Mouse (Mus musculus): ENCODE data around the gene Wdr43. TPM values are rescaled to one million over a fixed set of nuclear protein-coding genes. Genes with fewer than 3 reads are reported as not detected.
A peak's percentile ranks its signal among the peaks of the same experiment; 100 is the strongest.

Wdr43 gene
- total RNA-seq, 2 experiments from 2014 or later = 28.1 to 30.4 TPM

DNA sequence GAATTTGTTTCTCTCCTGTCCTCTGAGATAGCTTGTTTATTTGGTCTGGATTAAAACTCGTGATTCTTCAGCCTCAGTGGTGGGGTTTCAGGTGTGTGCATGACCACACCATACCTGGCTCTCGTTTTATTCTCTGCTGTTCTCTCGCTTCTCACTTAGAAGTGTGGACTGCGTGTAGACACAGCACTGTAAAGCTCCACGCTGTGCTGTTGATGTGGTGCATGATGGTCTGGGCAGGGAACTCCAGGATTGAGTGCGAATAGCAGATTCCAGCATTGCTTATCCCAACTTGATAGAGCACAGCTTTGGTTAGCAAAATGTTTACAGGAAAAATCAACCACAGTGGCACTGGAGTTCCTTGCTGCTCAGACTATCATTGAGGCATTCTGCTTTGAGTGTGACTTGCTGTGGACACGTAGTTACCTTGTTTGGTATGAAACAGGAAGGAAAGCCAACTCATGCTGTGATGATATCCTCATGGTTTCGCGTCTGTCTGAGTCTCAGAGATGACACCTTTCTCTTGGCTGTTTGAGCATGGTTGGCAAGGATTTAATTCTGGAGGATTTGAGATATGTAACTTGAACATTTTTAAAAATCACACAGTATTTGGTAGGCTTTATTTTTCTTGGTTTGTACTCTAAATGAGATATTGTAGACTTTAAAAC is 24.9 kb downstream of the Wdr43 start:
- intact Hi-C loops (cut with DNase I) = no loop called here
- Histone ChIP-seq H3K4me3 (no peak overlapping the region), H3K27ac (no peak overlapping the region)
- no peak for TF ChIP-seq CTCF (IDR thresholded peaks at IDR 0.05)
- DNase-seq = no peak

DNA sequence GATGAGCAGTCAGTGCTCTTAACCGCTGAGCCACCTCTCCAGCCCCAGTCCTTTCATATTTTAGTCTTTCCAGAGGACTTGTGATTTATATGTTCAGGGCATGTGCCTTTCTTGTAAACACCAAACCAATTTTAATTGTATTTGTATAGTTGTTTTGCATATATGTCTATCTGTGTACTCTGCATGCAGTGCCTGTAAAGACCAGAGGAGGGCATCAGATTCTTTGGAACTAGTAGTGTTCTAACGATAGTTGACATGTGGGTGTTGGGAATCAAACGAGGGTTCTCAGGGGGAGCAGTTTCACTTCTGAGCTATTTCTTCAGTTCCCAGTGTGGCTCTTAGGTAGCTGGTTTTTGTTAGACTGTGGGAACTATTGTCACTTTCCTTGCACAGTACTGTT is 26.5 kb downstream of the Wdr43 start:
- intact Hi-C loops (cut with DNase I) = no loop called here
- 0 out of 2 replicates have a peak, but pooled peaks have one; percentile 9 for TF ChIP-seq CTCF (IDR thresholded peaks at IDR 0.05)
- no peak for DNase-seq
- H3K4me3 ChIP-seq = no peak overlapping the region
- no peak overlapping the region for H3K27ac ChIP-seq

DNA sequence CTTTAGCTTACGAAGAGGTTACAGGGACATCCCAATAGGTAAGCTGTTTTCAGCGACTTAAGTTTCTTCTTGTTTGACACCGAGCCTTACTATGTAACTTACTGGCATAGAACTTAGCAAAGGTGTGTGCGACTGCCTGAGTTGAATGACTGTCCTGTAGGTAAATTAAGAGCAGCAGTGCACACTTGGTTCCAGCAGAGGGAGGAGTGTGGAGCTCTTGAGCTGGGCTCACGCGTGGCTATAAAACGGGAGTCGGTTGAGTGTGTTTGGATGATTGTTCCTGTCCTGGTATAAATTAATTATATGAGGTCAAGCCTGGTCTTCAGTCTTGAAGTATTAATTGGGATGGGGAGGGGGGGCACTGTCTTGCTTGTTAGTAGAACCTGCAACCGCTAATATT is 34.3 kb downstream of the Wdr43 start:
- no peak for DNase-seq
- Histone ChIP-seq H3K4me3 (no peak overlapping the region), H3K27ac (no peak overlapping the region)
- intact Hi-C loops (cut with DNase I) = no loop called here
- TF ChIP-seq CTCF (IDR thresholded peaks at IDR 0.05) = no peak

DNA sequence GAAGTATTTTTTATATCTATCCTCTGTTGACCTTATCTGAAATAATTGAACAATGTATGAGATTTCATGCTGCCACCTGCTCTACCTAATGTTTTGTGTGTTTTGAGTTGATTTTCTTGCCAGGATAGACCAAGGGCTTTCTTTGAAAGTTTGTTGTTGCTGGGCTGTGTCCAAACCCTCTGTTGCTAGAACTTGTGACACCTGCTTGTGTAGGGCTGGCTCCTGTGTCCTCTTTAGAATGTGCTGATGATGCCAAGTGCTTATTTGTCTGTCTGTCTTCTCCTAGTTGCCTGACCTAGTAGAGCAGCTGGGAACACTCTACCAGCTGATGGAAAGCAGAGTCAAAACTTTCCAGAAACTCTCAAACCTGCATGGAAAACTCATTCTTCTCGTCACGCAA is 36.8 kb downstream of the Wdr43 start:
- no peak overlapping the region for H3K4me3 ChIP-seq
- TF ChIP-seq CTCF (IDR thresholded peaks at IDR 0.05) = no peak
- H3K27ac ChIP-seq = no peak overlapping the region
- intact Hi-C loops (cut with DNase I) = no loop called here
- no peak for DNase-seq

DNA sequence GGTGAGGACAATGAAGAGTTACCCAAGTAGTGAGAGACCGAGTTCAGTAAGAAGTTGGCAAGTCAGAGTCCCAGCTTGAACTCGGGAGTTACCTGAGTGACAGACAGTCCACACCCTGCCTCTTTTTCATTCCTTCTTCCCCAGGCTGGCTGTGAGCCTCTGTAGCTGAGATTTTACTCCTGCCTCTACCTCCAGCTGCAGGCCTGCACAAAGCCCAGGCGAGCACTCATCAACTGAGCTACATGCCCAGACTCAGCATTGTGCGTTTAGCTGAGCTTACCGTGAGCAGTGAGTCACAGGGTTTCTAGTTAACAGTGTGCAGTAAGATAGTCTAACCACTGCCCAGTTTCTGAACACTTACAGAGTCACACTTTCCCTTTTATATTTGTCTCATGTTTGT is 37.2 kb downstream of the Wdr43 start:
- Histone ChIP-seq H3K4me3 (no peak overlapping the region), H3K27ac (no peak overlapping the region)
- intact Hi-C loops (cut with DNase I) = no loop called here
- no peak for DNase-seq
- no peak for TF ChIP-seq CTCF (IDR thresholded peaks at IDR 0.05)

DNA sequence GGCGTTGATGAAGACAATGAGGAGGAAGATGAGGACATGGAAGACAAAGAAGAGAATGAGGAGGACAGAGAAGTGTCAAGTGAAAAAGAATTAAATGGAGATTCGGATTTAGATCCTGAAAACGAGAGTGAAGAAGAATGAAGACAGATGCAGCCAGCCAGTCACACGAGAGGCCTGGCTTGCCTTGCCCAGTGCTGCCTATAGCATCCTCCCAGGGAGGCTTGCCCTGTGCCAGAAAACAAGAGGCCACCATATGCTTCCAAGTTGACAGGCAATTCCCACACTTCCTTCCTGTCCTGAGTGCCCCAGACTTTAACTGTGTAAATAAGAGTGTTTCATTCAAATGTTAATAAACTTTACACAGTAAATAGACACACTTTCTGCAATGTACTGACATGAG is 41.8 kb downstream of the Wdr43 start:
- Histone ChIP-seq H3K27ac (no peak overlapping the region), H3K4me3 (no peak overlapping the region)
- no peak for TF ChIP-seq CTCF (IDR thresholded peaks at IDR 0.05)
- DNase-seq = no peak
- intact Hi-C loops (cut with DNase I) = no loop called here

DNA sequence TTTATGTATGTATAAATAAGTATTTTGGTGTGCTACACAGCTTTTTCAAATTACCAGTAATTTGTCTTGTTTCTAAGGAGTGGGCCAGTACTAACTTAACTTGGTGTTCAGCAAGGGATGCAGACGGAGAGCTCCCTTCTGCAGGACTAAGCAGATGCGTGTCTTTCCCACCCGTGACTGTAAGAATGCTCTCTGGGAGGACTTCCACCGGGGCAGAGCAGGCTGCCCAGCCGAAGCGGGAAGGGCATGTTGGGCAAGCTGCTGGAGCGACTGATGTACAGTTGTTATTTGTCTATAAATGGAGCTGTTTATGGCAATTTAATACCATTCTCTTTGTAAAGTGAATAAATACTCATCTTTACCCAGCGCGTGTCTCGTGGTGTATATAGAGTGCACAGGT is 43.0 kb downstream of the Wdr43 start:
- intact Hi-C loops (cut with DNase I) = no loop called here
- no peak overlapping the region for H3K27ac ChIP-seq
- DNase-seq = no peak
- TF ChIP-seq CTCF (IDR thresholded peaks at IDR 0.05) = no peak
- H3K4me3 ChIP-seq = no peak overlapping the region

DNA sequence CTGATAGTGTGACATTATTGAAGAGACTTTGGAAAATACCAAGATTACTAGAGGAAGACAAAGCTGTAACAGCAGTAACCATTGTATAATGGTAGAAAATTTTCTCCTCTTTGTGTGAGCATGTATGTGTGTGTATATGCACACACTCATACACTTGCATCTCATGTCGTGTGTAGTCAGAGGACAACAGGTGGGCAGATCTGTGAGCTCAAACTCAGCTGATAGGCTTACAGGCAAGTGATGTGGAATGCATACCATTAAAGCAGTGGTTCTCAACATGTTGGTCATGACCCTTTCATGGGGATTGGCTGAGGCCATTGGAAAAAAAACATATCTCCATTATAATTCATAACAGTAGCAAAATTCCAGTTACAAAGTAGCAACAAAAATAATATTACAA is 44.7 kb downstream of the Wdr43 start:
- intact Hi-C loops (cut with DNase I) = loop anchor here (5.0 to 10.0 kb wide), 3 partner anchors 122 to 1122 kb away; no protein-coding TSS in a partner anchor
- TF ChIP-seq CTCF (IDR thresholded peaks at IDR 0.05) = no peak
- Histone ChIP-seq H3K27ac (no peak overlapping the region), H3K4me3 (no peak overlapping the region)
- DNase-seq = no peak

DNA sequence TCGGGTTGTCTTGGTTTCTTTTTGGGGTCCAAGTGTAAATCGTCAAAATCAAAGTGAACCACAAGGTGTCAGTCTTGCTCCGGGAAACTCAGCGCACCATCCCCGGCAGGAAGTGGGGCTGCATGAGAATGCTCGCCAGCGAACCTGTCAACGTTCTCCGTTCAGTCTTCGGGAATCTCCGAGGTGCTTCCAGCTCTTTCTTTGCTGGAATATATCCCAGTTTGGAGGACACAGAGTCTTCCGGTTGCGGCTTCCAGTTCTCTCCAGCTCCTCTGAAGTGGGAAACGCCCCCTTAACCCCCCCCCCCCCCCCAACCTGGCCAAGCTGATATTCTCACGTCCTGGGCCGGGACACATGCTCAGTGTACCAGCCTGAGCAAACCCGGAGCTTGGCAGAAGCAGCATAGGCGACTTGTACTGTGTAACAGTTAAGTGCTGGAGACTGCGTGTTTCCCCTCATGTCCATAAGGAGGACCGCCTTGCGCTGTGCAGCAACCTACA is 47.1 kb downstream of the Wdr43 start:
- DNase-seq = peak; percentile 76
- peak; percentile 76 for TF ChIP-seq CTCF (IDR thresholded peaks at IDR 0.05)
- peak overlapping the region; percentile 53 for H3K27ac ChIP-seq
- intact Hi-C loops (cut with DNase I) = loop anchor here (1.0 to 10.0 kb wide), 5 partner anchors 68 to 1120 kb away; no protein-coding TSS in a partner anchor
- H3K4me3 ChIP-seq = peak overlapping the region; percentile 68

DNA sequence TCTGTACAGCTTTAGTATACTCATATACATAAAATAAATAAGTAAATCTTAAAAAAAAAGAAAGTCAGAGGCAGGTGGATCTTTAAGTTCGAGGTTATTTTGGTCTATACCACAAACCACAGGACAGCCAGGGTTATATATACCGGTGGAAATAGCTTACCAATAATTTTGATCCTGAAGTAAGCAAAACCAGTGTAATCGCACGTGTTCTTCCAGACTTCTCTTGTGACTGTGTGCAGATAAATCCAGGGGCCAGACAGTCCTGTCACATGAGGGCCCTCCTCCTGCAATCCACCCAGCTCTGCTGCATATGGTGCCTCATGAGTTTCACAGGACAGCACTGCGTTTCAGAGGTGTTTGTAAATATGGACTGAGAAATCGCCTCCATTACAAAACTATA is 47.8 kb downstream of the Wdr43 start:
- intact Hi-C loops (cut with DNase I) = loop anchor here (2.0 to 10.0 kb wide), 4 partner anchors 67 to 1119 kb away; no protein-coding TSS in a partner anchor

DNA sequence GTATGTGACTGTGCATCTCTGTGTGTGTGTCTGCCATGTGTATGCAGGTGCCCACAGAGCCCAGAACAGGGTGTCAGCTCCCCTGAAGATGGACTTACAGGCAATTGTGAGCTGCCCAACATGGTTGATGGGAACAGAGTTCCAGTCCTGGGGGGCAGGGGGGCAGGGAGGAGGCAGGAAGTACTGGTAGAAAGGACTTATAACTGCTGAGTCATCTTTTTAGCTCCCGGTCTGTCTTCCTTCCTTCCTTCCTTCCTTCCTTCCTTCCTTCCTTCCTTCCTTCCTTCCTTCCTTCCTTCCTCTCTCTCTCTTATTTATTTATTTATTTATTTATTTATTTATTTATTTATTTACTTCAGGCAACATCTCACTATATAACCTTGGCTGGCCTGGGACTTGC is 48.5 kb downstream of the Wdr43 start:
- DNase-seq = no peak
- no peak for TF ChIP-seq CTCF (IDR thresholded peaks at IDR 0.05)
- Histone ChIP-seq H3K27ac (no peak overlapping the region), H3K4me3 (no peak overlapping the region)
- intact Hi-C loops (cut with DNase I) = loop anchor here (5.0 to 10.0 kb wide), 3 partner anchors 118 to 1118 kb away; no protein-coding TSS in a partner anchor

More for the DNA sequence above, 47.8 kb downstream of the Wdr43 start:
- H3K4me3 ChIP-seq = no peak overlapping the region
- H3K27ac ChIP-seq = peak overlapping the region; percentile 53
- no peak for DNase-seq
- TF ChIP-seq CTCF (IDR thresholded peaks at IDR 0.05) = no peak

DNA sequence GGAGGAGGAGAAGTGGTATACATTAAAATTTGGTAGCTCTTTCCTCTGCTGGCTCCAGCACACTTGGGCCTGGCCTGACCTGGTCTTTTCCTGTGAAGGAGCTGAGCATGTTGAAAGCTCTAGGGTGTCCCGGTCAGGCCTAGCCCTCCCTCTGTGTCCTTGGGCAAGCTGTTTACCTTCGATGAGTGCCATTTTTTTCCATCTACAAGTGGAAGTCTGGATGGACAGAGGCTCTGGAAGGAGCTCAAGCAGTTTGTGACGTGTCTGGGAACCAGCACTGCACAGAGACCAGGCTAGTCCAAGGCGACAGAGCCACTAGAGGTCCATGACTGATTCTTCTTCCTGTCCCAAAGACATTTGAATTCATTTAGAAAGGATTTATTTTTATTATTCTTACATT is 49.5 kb downstream of the Wdr43 start:
- Histone ChIP-seq H3K27ac (no peak overlapping the region), H3K4me3 (no peak overlapping the region)
- intact Hi-C loops (cut with DNase I) = loop anchor here (10.0 kb wide), 1 partner anchor 580 kb away; no protein-coding TSS in a partner anchor
- no peak for TF ChIP-seq CTCF (IDR thresholded peaks at IDR 0.05)
- no peak for DNase-seq

DNA sequence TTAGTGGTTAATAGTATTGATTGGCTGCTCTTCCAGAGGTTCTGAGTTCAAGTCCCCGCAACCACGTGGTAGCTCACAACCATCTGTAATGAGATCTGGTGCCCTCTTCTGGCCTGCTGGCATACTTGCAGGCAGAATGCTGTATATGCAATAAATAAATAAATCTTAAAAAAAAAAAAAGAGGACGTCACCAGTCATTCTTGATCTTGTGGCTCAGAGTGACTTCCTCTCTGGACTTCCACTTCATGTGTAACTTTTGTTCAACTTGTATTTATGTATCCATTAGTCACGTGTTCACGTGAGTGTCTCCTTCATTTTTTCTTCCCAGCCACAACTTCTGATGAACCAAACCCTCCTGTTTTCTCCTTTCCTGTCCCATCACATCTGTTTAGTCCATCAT is 53.8 kb downstream of the Wdr43 start:
- H3K27ac ChIP-seq = no peak overlapping the region
- TF ChIP-seq CTCF (IDR thresholded peaks at IDR 0.05) = no peak
- intact Hi-C loops (cut with DNase I) = loop anchor here (10.0 kb wide), 1 partner anchor 575 kb away; no protein-coding TSS in a partner anchor
- no peak for DNase-seq
- H3K4me3 ChIP-seq = no peak overlapping the region

Measured in gastrocnemius, adult 2 months (tissue).